Mouse (Mus musculus): ENCODE measurements around the gene Ap1s2.
A peak's percentile ranks its signal among the peaks of the same experiment; 100 is the strongest.

DNA sequence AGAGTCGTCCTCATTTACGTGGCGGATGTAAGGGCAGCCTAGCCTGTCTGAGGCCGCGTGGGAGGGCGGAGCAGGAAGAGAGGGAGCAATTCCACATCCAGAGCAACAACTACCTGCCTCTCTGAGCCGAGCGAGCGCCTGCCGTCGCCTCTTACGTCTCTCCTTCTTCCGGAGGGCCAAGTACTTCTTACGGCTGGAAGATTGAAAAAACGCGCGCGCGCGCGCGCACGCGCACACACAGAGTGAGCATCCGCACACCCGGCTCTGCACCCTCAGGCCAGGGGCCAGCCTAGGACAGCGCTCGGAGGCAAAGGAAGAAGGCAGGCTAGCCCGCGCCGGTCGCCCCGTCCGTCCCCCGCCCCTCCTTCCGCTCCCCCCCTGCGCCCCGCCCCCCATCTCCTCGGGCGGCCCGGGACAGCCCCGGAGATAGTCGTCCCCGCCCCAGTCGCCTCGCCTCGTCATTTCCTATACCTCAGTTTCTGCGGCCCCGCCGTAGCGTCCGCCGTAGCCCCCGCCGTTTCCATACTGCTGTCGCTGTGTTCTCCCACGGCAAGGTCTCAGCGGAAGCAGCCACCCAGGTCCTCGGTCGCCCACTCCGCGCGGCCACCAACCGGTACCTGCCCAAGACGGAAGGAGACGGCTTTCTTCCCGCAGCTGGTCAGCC is 49.1 kb downstream of the Ap1s2 start:
- TF ChIP-seq EP300 (IDR thresholded peaks at IDR 0.05; ENCODE audit: insufficient read depth, low read depth, low read length) (no peak), CTCF (IDR thresholded peaks at IDR 0.05) (no peak), POLR2A (IDR thresholded peaks at IDR 0.05; ENCODE audit: insufficient read depth, low read depth, low read length) (peak; percentile 39; the same call in 1 of the 2 replicates)
